Mouse (Mus musculus) megakaryocyte, embryonic 14.5 days (primary cell): ENCODE data around the gene Pard3.

ENCODE experiments used
- FLI1 ChIP-seq: IDR thresholded peaks from 2 replicates; pipeline ENCODE4 v1.6.1; 2012; ENCODE audit warnings: low read length, inconsistent platforms, mixed read lengths
- GATA1 ChIP-seq: IDR thresholded peaks from 3 replicates; pipeline ENCODE4 v1.6.1; 2012; ENCODE audit warnings: mixed read lengths, low read length, inconsistent platforms, borderline replicate concordance

DNA sequence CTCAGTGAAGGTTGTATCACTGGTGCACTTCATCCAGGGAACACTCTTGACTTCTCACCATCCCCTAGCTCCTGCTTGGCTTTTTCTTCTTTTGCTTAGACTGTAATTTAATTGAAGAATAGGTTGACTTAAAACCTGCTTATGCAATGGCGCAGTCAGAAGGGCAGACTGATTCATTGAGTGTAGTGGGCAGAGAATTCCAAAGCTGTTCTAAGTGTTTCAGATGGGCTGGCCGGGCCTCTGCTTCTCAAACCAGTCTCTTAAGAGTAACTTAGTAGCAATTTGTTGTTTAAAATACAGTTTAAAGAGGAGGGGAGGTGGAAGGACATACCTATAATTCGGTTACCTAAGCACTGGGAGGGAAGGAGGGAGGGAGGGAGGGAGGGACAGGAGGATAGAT lies 5.0 kb downstream of the Pard3 start:
- TF ChIP-seq GATA1 (no peak), FLI1 (no peak)
